Mouse (Mus musculus): ENCODE results near the gene Gm10912. TPM values are rescaled to one million over a fixed set of nuclear protein-coding genes. Genes with fewer than 3 reads are reported as not detected.
"Not testable (repeated sequence)": the region's sequence is repeated elsewhere in the genome, so short reads cannot be mapped to it uniquely, and the experiment has no call there.

Gm10912 gene
- polyA plus RNA-seq, 1 experiment from 2014 or later: not detected

- not testable (repeated sequence) for H3K36me3 ChIP-seq (ENCODE audit: control insufficient read depth, insufficient read depth, low read length); H3K9me3 ChIP-seq (ENCODE audit: control insufficient read depth, low read length); H3K4me3 ChIP-seq (ENCODE audit: low read depth, low read length); H3K9ac ChIP-seq (ENCODE audit: low read length); ATAC-seq (ENCODE audit: insufficient number of reproducible peaks, low FRiP score, low TSS enrichment, low read depth); H3K27me3 ChIP-seq (ENCODE audit: control insufficient read depth, insufficient read depth, low read length); H3K4me1 ChIP-seq (ENCODE audit: control insufficient read depth, insufficient read depth, low read length); DNase-seq (ENCODE audit: low spot score); H3K4me2 ChIP-seq (ENCODE audit: low read depth, severe bottlenecking); H3K27ac ChIP-seq (replicated peaks; ENCODE audit: low read depth, low read length)
- 95% methylated on average over 4 of the region's 4 CpGs for WGBS
Measured at GRCm38 (mm10) chr2:104097396-104097795, 31.8 kb downstream of the Gm10912 start.

- Histone ChIP-seq H3K36me3 (ENCODE audit: control insufficient read depth, insufficient read depth, low read length) (no peaks in the 10 kb centered on the region), H3K4me2 (ENCODE audit: low read depth, severe bottlenecking) (no peak overlapping the region), H3K9me3 (ENCODE audit: control insufficient read depth, low read length) (no peaks in the 10 kb centered on the region), H3K27ac (replicated peaks; ENCODE audit: low read depth, low read length) (no peak overlapping the region), H3K27me3 (ENCODE audit: control insufficient read depth, insufficient read depth, low read length) (no peaks in the 10 kb centered on the region), H3K4me3 (ENCODE audit: low read depth, low read length) (no peak overlapping the region), H3K4me1 (ENCODE audit: control insufficient read depth, insufficient read depth, low read length) (0 out of 2 replicates have a peak, but pooled peaks cover 3% of the 10 kb centered on the region), H3K9ac (ENCODE audit: low read length) (no peak overlapping the region)
- no peak for ATAC-seq (ENCODE audit: insufficient number of reproducible peaks, low FRiP score, low TSS enrichment, low read depth)
- DNase-seq (ENCODE audit: low spot score): no peak
- WGBS: 36% methylated on average over 3 of the region's 3 CpGs
Measured at GRCm38 (mm10) chr2:104098529-104099230, 33.1 kb downstream of the Gm10912 start.

- no peak for ATAC-seq (ENCODE audit: insufficient number of reproducible peaks, low FRiP score, low TSS enrichment, low read depth)
- no peak overlapping the region for H3K27ac ChIP-seq (replicated peaks; ENCODE audit: low read depth, low read length)
- 96% methylated on average over 2 of the region's 2 CpGs for WGBS
Measured at GRCm38 (mm10) chr2:104099231-104099585, 33.6 kb downstream of the Gm10912 start.

GRCm38 (mm10) chr2:104099946-104100345 lies 34.3 kb downstream of the Gm10912 start:
- no peak overlapping the region for H3K4me2 ChIP-seq (ENCODE audit: low read depth, severe bottlenecking)
- H3K9ac ChIP-seq (ENCODE audit: low read length): no peak overlapping the region
- no peak overlapping the region for H3K4me3 ChIP-seq (ENCODE audit: low read depth, low read length)
- no peaks in the 10 kb centered on the region for H3K27me3 ChIP-seq (ENCODE audit: control insufficient read depth, insufficient read depth, low read length)
- no peak for DNase-seq (ENCODE audit: low spot score)
- H3K27ac ChIP-seq (replicated peaks; ENCODE audit: low read depth, low read length): no peak overlapping the region
- ATAC-seq (ENCODE audit: insufficient number of reproducible peaks, low FRiP score, low TSS enrichment, low read depth): no peak
- no peaks in the 10 kb centered on the region for H3K36me3 ChIP-seq (ENCODE audit: control insufficient read depth, insufficient read depth, low read length)
- WGBS: 70% methylated on average over 1 of the region's 1 CpGs
- no peaks in the 10 kb centered on the region for H3K9me3 ChIP-seq (ENCODE audit: control insufficient read depth, low read length)
- 0 out of 2 replicates have a peak, but pooled peaks cover 3% of the 10 kb centered on the region for H3K4me1 ChIP-seq (ENCODE audit: control insufficient read depth, insufficient read depth, low read length)

More at GRCm38 (mm10) chr2:104099231-104099585, 33.6 kb downstream of the Gm10912 start:
- H3K9me3 ChIP-seq (ENCODE audit: control insufficient read depth, low read length): no peaks in the 10 kb centered on the region
- H3K9ac ChIP-seq (ENCODE audit: low read length): no peak overlapping the region
- no peak for DNase-seq (ENCODE audit: low spot score)
- H3K27me3 ChIP-seq (ENCODE audit: control insufficient read depth, insufficient read depth, low read length): no peaks in the 10 kb centered on the region
- H3K4me3 ChIP-seq (ENCODE audit: low read depth, low read length): no peak overlapping the region
- no peak overlapping the region for H3K4me2 ChIP-seq (ENCODE audit: low read depth, severe bottlenecking)
- 0 out of 2 replicates have a peak, but pooled peaks cover 3% of the 10 kb centered on the region for H3K4me1 ChIP-seq (ENCODE audit: control insufficient read depth, insufficient read depth, low read length)
- H3K36me3 ChIP-seq (ENCODE audit: control insufficient read depth, insufficient read depth, low read length): no peaks in the 10 kb centered on the region

- H3K4me1 ChIP-seq (ENCODE audit: control insufficient read depth, insufficient read depth, low read length): no peaks in the 10 kb centered on the region
- no peaks in the 10 kb centered on the region for H3K36me3 ChIP-seq (ENCODE audit: control insufficient read depth, insufficient read depth, low read length)
- no peak overlapping the region for H3K4me3 ChIP-seq (ENCODE audit: low read depth, low read length)
- H3K27me3 ChIP-seq (ENCODE audit: control insufficient read depth, insufficient read depth, low read length): no peaks in the 10 kb centered on the region
- 87% methylated on average over 6 of the region's 6 CpGs for WGBS
- no peak overlapping the region for H3K27ac ChIP-seq (replicated peaks; ENCODE audit: low read depth, low read length)
- DNase-seq (ENCODE audit: low spot score) (no peak), ATAC-seq (ENCODE audit: insufficient number of reproducible peaks, low FRiP score, low TSS enrichment, low read depth) (no peak)
- no peaks in the 10 kb centered on the region for H3K9me3 ChIP-seq (ENCODE audit: control insufficient read depth, low read length)
- no peak overlapping the region for H3K4me2 ChIP-seq (ENCODE audit: low read depth, severe bottlenecking)
- no peak overlapping the region for H3K9ac ChIP-seq (ENCODE audit: low read length)
Measured at GRCm38 (mm10) chr2:104104800-104105199, 39.2 kb downstream of the Gm10912 start.

GRCm38 (mm10) chr2:104109021-104109420 lies 43.4 kb downstream of the Gm10912 start:
- H3K4me3 ChIP-seq (ENCODE audit: low read depth, low read length); H3K27me3 ChIP-seq (ENCODE audit: control insufficient read depth, insufficient read depth, low read length); ATAC-seq (ENCODE audit: insufficient number of reproducible peaks, low FRiP score, low TSS enrichment, low read depth); H3K4me1 ChIP-seq (ENCODE audit: control insufficient read depth, insufficient read depth, low read length); H3K9ac ChIP-seq (ENCODE audit: low read length); DNase-seq (ENCODE audit: low spot score); H3K4me2 ChIP-seq (ENCODE audit: low read depth, severe bottlenecking); H3K36me3 ChIP-seq (ENCODE audit: control insufficient read depth, insufficient read depth, low read length); H3K9me3 ChIP-seq (ENCODE audit: control insufficient read depth, low read length); H3K27ac ChIP-seq (replicated peaks; ENCODE audit: low read depth, low read length): not testable (repeated sequence)
- 59% methylated on average over 2 of the region's 2 CpGs for WGBS

GRCm38 (mm10) chr2:104109528-104109927 lies 43.9 kb downstream of the Gm10912 start:
- ATAC-seq (ENCODE audit: insufficient number of reproducible peaks, low FRiP score, low TSS enrichment, low read depth) (no peak), DNase-seq (ENCODE audit: low spot score) (no peak)
- H3K4me3 ChIP-seq (ENCODE audit: low read depth, low read length): no peak overlapping the region
- no peak overlapping the region for H3K4me2 ChIP-seq (ENCODE audit: low read depth, severe bottlenecking)
- no peak overlapping the region for H3K9ac ChIP-seq (ENCODE audit: low read length)
- H3K4me1 ChIP-seq (ENCODE audit: control insufficient read depth, insufficient read depth, low read length): no peaks in the 10 kb centered on the region
- H3K27ac ChIP-seq (replicated peaks; ENCODE audit: low read depth, low read length): no peak overlapping the region
- WGBS: 54% methylated on average over 2 of the region's 2 CpGs
- H3K9me3 ChIP-seq (ENCODE audit: control insufficient read depth, low read length): no peaks in the 10 kb centered on the region
- no peaks in the 10 kb centered on the region for H3K36me3 ChIP-seq (ENCODE audit: control insufficient read depth, insufficient read depth, low read length)
- H3K27me3 ChIP-seq (ENCODE audit: control insufficient read depth, insufficient read depth, low read length): no peaks in the 10 kb centered on the region

GRCm38 (mm10) chr2:104110031-104110430 lies 44.4 kb downstream of the Gm10912 start:
- H3K36me3 ChIP-seq (ENCODE audit: control insufficient read depth, insufficient read depth, low read length): no peaks in the 10 kb centered on the region
- no peak overlapping the region for H3K4me2 ChIP-seq (ENCODE audit: low read depth, severe bottlenecking)
- H3K4me3 ChIP-seq (ENCODE audit: low read depth, low read length): no peak overlapping the region
- no peaks in the 10 kb centered on the region for H3K9me3 ChIP-seq (ENCODE audit: control insufficient read depth, low read length)
- H3K27ac ChIP-seq (replicated peaks; ENCODE audit: low read depth, low read length): no peak overlapping the region
- 85% methylated on average over 4 of the region's 4 CpGs for WGBS
- H3K4me1 ChIP-seq (ENCODE audit: control insufficient read depth, insufficient read depth, low read length): no peaks in the 10 kb centered on the region
- no peak for ATAC-seq (ENCODE audit: insufficient number of reproducible peaks, low FRiP score, low TSS enrichment, low read depth)
- no peaks in the 10 kb centered on the region for H3K27me3 ChIP-seq (ENCODE audit: control insufficient read depth, insufficient read depth, low read length)
- H3K9ac ChIP-seq (ENCODE audit: low read length): no peak overlapping the region
- no peak for DNase-seq (ENCODE audit: low spot score)

Measured in limb, embryonic 11.5 days (tissue).